Comparison of ENCODE assay signal across 40 mouse cellular contexts in the genomic region with DNA sequence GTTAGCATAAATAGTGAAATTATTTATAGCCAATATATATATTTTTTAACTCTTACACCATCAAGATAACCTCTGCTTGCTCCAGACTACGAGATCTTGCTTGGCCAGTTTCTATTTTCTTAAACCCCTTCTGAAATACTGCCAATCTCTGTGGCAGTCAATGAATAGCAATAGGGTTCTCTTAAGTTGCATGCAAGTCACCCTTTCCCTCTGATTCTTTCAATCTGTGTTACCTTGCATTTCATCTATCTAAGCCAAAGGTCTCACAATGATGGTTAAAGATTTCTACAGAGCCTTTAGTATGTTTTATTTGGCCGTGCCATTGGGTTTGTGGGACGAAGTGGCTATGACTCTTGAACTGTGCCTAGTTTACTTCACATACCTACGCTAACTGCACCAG. TPM values are rescaled to one million over a fixed set of nuclear protein-coding genes. Genes with fewer than 3 reads are reported as not detected.
"Had no signal": no experiment of that assay in that cellular context is flagged by ENCODE, and none has a peak within 500 bp of the region (broad histone marks: within the 10 kb centered on the region; RNA-seq: fewer than 3 reads in every experiment).

No protein-coding gene starts in this region.

- H3K4me3 ChIP-seq: embryonic facial prominence, embryonic 10.5 days; embryonic facial prominence, embryonic 12.5 days; embryonic facial prominence, embryonic 13.5 days; embryonic facial prominence, embryonic 15.5 days; erythroblast, embryonic 14.5 days; forebrain, embryonic 10.5 days; forebrain, embryonic 12.5 days; forebrain, embryonic 13.5 days; forebrain, embryonic 15.5 days; gastrocnemius, adult 2 months; heart, adult 2 months had no signal

- H3K4me1 ChIP-seq: embryonic facial prominence, embryonic 10.5 days; embryonic facial prominence, embryonic 12.5 days; embryonic facial prominence, embryonic 13.5 days; embryonic facial prominence, embryonic 15.5 days; forebrain, embryonic 12.5 days; forebrain, embryonic 13.5 days; forebrain, embryonic 15.5 days had no signal

- H3K9ac ChIP-seq: embryonic facial prominence, embryonic 12.5 days; embryonic facial prominence, embryonic 13.5 days; embryonic facial prominence, embryonic 15.5 days; forebrain, embryonic 12.5 days; forebrain, embryonic 13.5 days; forebrain, embryonic 15.5 days; forebrain, postnatal 0 days had no signal

- H3K27ac ChIP-seq: embryonic facial prominence, embryonic 10.5 days; embryonic facial prominence, embryonic 12.5 days; embryonic facial prominence, embryonic 13.5 days; embryonic facial prominence, embryonic 15.5 days; forebrain, embryonic 10.5 days; forebrain, embryonic 12.5 days; forebrain, embryonic 13.5 days; forebrain, embryonic 15.5 days; gastrocnemius, adult 2 months; heart, adult 2 months had no signal

- H3K36me3 ChIP-seq: embryonic facial prominence, embryonic 10.5 days; embryonic facial prominence, embryonic 12.5 days; embryonic facial prominence, embryonic 13.5 days; embryonic facial prominence, embryonic 15.5 days; forebrain, embryonic 10.5 days; forebrain, embryonic 12.5 days; forebrain, embryonic 15.5 days had no signal

- H3K27me3 ChIP-seq: embryonic facial prominence, embryonic 12.5 days; embryonic facial prominence, embryonic 13.5 days; embryonic facial prominence, embryonic 15.5 days; forebrain, embryonic 12.5 days; forebrain, embryonic 13.5 days; forebrain, embryonic 15.5 days had no signal

- DNase-seq: cerebellum, adult 2 months; cerebellum, adult 8-10 months; cerebellum, adult 9-10 months; cerebellum, adult 9-11 months; cerebellum, postnatal 10 days; cerebellum, postnatal 14 days; cerebellum, postnatal 25 days; cerebellum, postnatal 36 days; embryo, embryonic 11 days; forebrain, postnatal 0 days; gastrocnemius, adult 2 months; gastrocnemius, postnatal 10 days; gastrocnemius, postnatal 14 days; gastrocnemius, postnatal 25 days; gastrocnemius, postnatal 36 days; heart, adult 11 months; heart, adult 18-20 months; heart, adult 2 months had no signal

RNA-seq across cellular contexts. Expression of gene Gm6657, which starts 19.4 kb away (rescaled TPM):
- total RNA-seq: common myeloid progenitor, adult 5-6 weeks; forebrain, postnatal 0 days; gastrocnemius, adult 18-20 months; gastrocnemius, adult 2 months; gastrocnemius, adult 8-10 months; gastrocnemius, postnatal 10 days; gastrocnemius, postnatal 14 days; gastrocnemius, postnatal 25 days; gastrocnemius, postnatal 36 days; gastrocnemius, postnatal 4 days; granulocyte monocyte progenitor cell, adult 5-6 weeks; heart, adult 18-20 months; heart, adult 2 months; heart, adult 8-10 months had no signal
- polyA plus RNA-seq: cerebellum, adult 2 months; cortical plate, adult 2 months; embryonic facial prominence, embryonic 10.5 days; embryonic facial prominence, embryonic 11.5 days; embryonic facial prominence, embryonic 12.5 days; embryonic facial prominence, embryonic 13.5 days; embryonic facial prominence, embryonic 14.5 days; embryonic facial prominence, embryonic 15.5 days; erythroblast, embryonic 14.5 days; forebrain, embryonic 10.5 days; forebrain, embryonic 11.5 days; forebrain, embryonic 12.5 days; forebrain, embryonic 13.5 days; forebrain, embryonic 14.5 days; forebrain, embryonic 15.5 days; forebrain, embryonic 16.5 days; forebrain, postnatal 0 days; frontal cortex, adult 2 months; heart, adult 2 months had no signal
